Mouse (Mus musculus) heart, adult 2 months (tissue): Measurements from ENCODE around the gene Mcpt1.

ENCODE experiments used
- EP300 ChIP-seq: fragments of 200-500 bp; IDR thresholded peaks from 2 replicates; pipeline ENCODE4 v1.6.1; 2011; ENCODE audit warnings: low read depth, low read length, control low read depth; ENCODE audit not compliant: insufficient read depth
- POLR2A ChIP-seq: fragments of 200-500 bp; IDR thresholded peaks from 2 replicates; pipeline ENCODE4 v1.6.1; 2011; ENCODE audit warnings: mild to moderate bottlenecking, low read depth, low read length, control low read depth; ENCODE audit not compliant: insufficient read depth

DNA sequence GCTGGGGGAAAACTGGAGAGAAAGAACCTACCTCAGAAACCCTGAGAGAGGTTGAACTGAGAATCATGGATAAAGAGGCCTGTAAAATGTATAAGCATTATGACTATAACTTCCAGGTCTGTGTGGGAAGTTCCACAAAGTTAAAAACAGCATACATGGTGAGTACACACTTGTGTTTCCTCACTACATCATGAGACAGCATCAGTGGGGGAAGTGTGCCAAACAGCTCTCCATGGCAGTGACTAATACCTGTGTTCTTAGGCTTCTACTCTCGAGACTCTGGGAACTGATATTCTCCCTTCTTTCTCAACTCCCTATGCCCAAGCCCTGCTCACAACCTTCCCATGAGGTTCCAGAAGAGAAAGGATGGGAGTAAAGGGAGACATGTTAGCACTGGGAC is 1.7 kb downstream of the Mcpt1 start:
- no peak for TF ChIP-seq POLR2A
- TF ChIP-seq EP300, result no peak
